Comparison of ENCODE assay signal across 28 mouse cellular contexts in the genomic region with DNA sequence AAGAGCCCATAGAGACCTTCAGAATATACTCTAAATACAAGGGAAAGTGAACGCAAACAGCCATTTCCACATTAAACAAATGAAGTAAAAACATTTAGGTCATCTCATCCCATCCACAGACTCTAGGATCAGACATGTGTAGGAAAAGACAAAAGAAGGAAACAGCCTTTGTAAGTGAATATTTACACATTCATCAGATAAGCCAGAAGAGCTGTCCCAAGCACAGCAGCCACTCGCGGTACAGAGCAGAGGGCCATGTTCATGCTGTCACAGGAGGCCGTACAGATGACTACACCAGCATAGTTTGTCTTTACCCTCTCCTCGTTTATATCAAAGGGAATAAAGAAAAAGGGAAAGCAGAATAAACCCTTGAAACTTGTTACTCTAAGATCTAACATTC.
DNase-seq lines count a peak whose midpoint lies in the region; ATAC-seq lines count a peak whose summit lies in the region.
"Had no signal": no experiment of that assay in that cellular context is flagged by ENCODE, and none has a peak within 500 bp of the region (broad histone marks: within the 10 kb centered on the region; RNA-seq: fewer than 3 reads in every experiment).

No protein-coding gene starts in this region.

- H3K4me2 ChIP-seq in lung, embryonic 16.5 days (ENCODE audit: low read depth, low read length): no peak overlapping the region
- H3K4me2 ChIP-seq: embryonic facial prominence, embryonic 13.5 days; embryonic facial prominence, embryonic 15.5 days; forebrain, embryonic 12.5 days had no signal

- H3K27ac ChIP-seq in lung, embryonic 16.5 days (ENCODE audit: low read length): no peak overlapping the region
- H3K27ac ChIP-seq: embryonic facial prominence, embryonic 13.5 days; embryonic facial prominence, embryonic 15.5 days; forebrain, embryonic 10.5 days; forebrain, embryonic 12.5 days had no signal

- ATAC-seq in lung, embryonic 16.5 days (ENCODE audit: low read depth): peak; percentile 71
- ATAC-seq: activated CD4-positive, CD25-positive, alpha-beta regulatory T cell, adult 4 months; CD4-positive, CD25-positive, alpha-beta regulatory T cell, adult 4 months; forebrain, embryonic 14.5 days; Patski had no signal

- no peak overlapping the region for H3K9ac ChIP-seq in lung, embryonic 16.5 days (ENCODE audit: low read length)
- H3K9ac ChIP-seq: embryonic facial prominence, embryonic 13.5 days; embryonic facial prominence, embryonic 15.5 days; forebrain, embryonic 12.5 days had no signal

- H3K9me3 ChIP-seq in lung, embryonic 16.5 days (ENCODE audit: control insufficient read depth, low read length): no peaks in the 10 kb centered on the region; the same call in 1 of the 2 replicates
- H3K9me3 ChIP-seq: embryonic facial prominence, embryonic 13.5 days; embryonic facial prominence, embryonic 15.5 days; forebrain, embryonic 10.5 days; forebrain, embryonic 12.5 days had no signal

- WGBS in lung, embryonic 16.5 days: 34% methylated on average over 5 of the region's 5 CpGs

- peaks cover 2% of the 10 kb centered on the region; the same call in 1 of the 2 replicates for H3K36me3 ChIP-seq in lung, embryonic 16.5 days (ENCODE audit: control insufficient read depth, insufficient read depth, low read length)
- H3K36me3 ChIP-seq: embryonic facial prominence, embryonic 15.5 days; forebrain, embryonic 10.5 days; forebrain, embryonic 12.5 days; G1E had no signal

- no peaks in the 10 kb centered on the region for H3K27me3 ChIP-seq in lung, embryonic 16.5 days (ENCODE audit: control insufficient read depth, insufficient read depth, low read depth, low read length)
- H3K27me3 ChIP-seq: CH12.LX; embryonic facial prominence, embryonic 13.5 days; embryonic facial prominence, embryonic 15.5 days; forebrain, embryonic 12.5 days; Patski had no signal

- H3K4me3 ChIP-seq in lung, embryonic 16.5 days (ENCODE audit: low read length): no peak overlapping the region
- H3K4me3 ChIP-seq: embryonic facial prominence, embryonic 13.5 days; embryonic facial prominence, embryonic 15.5 days; erythroblast, embryonic 14.5 days; forebrain, embryonic 10.5 days; forebrain, embryonic 12.5 days had no signal

- peaks cover 2% of the 10 kb centered on the region; the same call in 1 of the 2 replicates for H3K4me1 ChIP-seq in lung, embryonic 16.5 days (replicated peaks; ENCODE audit: control insufficient read depth, insufficient read depth, low read length)
- H3K4me1 ChIP-seq: embryonic facial prominence, embryonic 13.5 days; embryonic facial prominence, embryonic 15.5 days; forebrain, embryonic 10.5 days; forebrain, embryonic 12.5 days had no signal

- DNase-seq in heart, adult 11 months: peak; percentile 15
- DNase-seq in heart, postnatal 10 days: no peak
- no peak for DNase-seq in lung, postnatal 14 days
- DNase-seq in lung, postnatal 25 days (ENCODE audit: low spot score): peak; percentile 21
- no peak for DNase-seq in gastrocnemius, postnatal 25 days
- DNase-seq in retina, postnatal 1 day: no peak
- DNase-seq: adrenal gland, adult 8-10 months; adrenal gland, postnatal 14 days; B cell, adult 2 months; cerebellum, adult 11 months; cerebellum, adult 18-20 months; cerebellum, adult 8-10 months; cerebellum, adult 9-11 months; cerebellum, postnatal 14 days; cerebellum, postnatal 36 days; embryo, embryonic 11 days had no signal

- intact Hi-C loops in heart, postnatal 10 days (cut with DNase I): no loop called here

Comparison
In these comparisons a context has a peak if more than half of its experiments do, and no peak if none do; other contexts are left out.
1. DNase-seq: peak in heart, adult 11 months (single experiment) and lung, postnatal 25 days (single experiment); none in heart, postnatal 10 days (0 of 2), lung, postnatal 14 days (single experiment), gastrocnemius, postnatal 25 days (single experiment) and retina, postnatal 1 day (single experiment).